Mouse (Mus musculus) heart, adult 2 months (tissue): ENCODE results near the gene Bcl3.

Source experiments
- CTCF ChIP-seq: fragments of 200-600 bp; IDR thresholded peaks from 2 replicates; pipeline ENCODE4 v1.8.1; 2022; ENCODE audit warnings: antibody characterized with exemption, mild to moderate bottlenecking, moderate library complexity
- EP300 ChIP-seq: fragments of 200-500 bp; IDR thresholded peaks from 2 replicates; pipeline ENCODE4 v1.6.1; 2011; ENCODE audit warnings: low read depth, low read length, control low read depth; ENCODE audit not compliant: insufficient read depth
- POLR2A ChIP-seq: fragments of 200-500 bp; IDR thresholded peaks from 2 replicates; pipeline ENCODE4 v1.6.1; 2011; ENCODE audit warnings: mild to moderate bottlenecking, low read depth, low read length, control low read depth; ENCODE audit not compliant: insufficient read depth

GRCm38 (mm10) chr7:19789904-19790347 is 32.6 kb downstream of the Bcl3 start:
- TF ChIP-seq EP300 (peak; percentile 92), CTCF (peak; percentile 100), POLR2A (no peak)
